Mouse (Mus musculus) spleen, postnatal 14 days (tissue): ENCODE measurements around the gene Mrvi1.

Source experiments
- DNase-seq, 2 experiments: peaks; one replicate each; pipeline ENCODE4 v3.0.0; 2021 to 2022; ENCODE audit warnings: low spot score in 2 of 2

The Mrvi1 gene

GRCm38 (mm10) chr7:110982053-110982705 is at the start of gene Mrvi1:
TSS of gene Mrvi1 (minus strand) at chr7:110982461.
- no peak for DNase-seq

- no peak for DNase-seq
These were observed 46.8 kb upstream of the Mrvi1 start for GRCm38 (mm10) chr7:111029046-111029553.

- DNase-seq, result peak; percentile 88 to 91
These were observed 46.2 kb upstream of the Mrvi1 start, which contains the start of gene Ctr9 for GRCm38 (mm10) chr7:111028281-111029045. TSS of gene Ctr9 (plus strand) at chr7:111028951.

- DNase-seq, result no peak
These were observed 42.7 kb upstream of the Mrvi1 start for GRCm38 (mm10) chr7:111024912-111025311.

- no peak for DNase-seq
These were observed 41.9 kb upstream of the Mrvi1 start for GRCm38 (mm10) chr7:111024068-111024594.

GRCm38 (mm10) chr7:111020814-111021213 is 38.6 kb upstream of the Mrvi1 start:
- no peak for DNase-seq

GRCm38 (mm10) chr7:111016921-111017320 is 34.7 kb upstream of the Mrvi1 start:
- no peak for DNase-seq

GRCm38 (mm10) chr7:111015731-111016130 is 33.5 kb upstream of the Mrvi1 start:
- no peak for DNase-seq

GRCm38 (mm10) chr7:111014893-111015292 is 32.6 kb upstream of the Mrvi1 start:
- peak; percentile 78 to 91 for DNase-seq

GRCm38 (mm10) chr7:111014039-111014605 is 31.9 kb upstream of the Mrvi1 start:
- no peak for DNase-seq

GRCm38 (mm10) chr7:111004136-111004840 is 22.0 kb upstream of the Mrvi1 start:
- DNase-seq, result peak in 1 of 2 experiments; percentile 33

GRCm38 (mm10) chr7:110998887-110999827 is 16.9 kb upstream of the Mrvi1 start:
- DNase-seq, result no peak

- DNase-seq, result no peak
These were observed 8.9 kb upstream of the Mrvi1 start for GRCm38 (mm10) chr7:110991221-110991494.

- no peak for DNase-seq
These were observed 8.3 kb upstream of the Mrvi1 start for GRCm38 (mm10) chr7:110990356-110991220.

GRCm38 (mm10) chr7:110989286-110989879 is 7.1 kb upstream of the Mrvi1 start:
- no peak for DNase-seq

GRCm38 (mm10) chr7:110988081-110988480 is 5.8 kb upstream of the Mrvi1 start:
- DNase-seq, result no peak

- DNase-seq, result no peak
These were observed 3.5 kb upstream of the Mrvi1 start for GRCm38 (mm10) chr7:110985581-110986265.

GRCm38 (mm10) chr7:110983621-110984020 is 1.4 kb upstream of the Mrvi1 start:
- no peak for DNase-seq

- peak in 1 of 2 experiments; percentile 47 for DNase-seq
These were observed 503 bp upstream of the Mrvi1 start for GRCm38 (mm10) chr7:110982764-110983163.
